Mouse (Mus musculus) urinary bladder, adult 2 months (tissue): ENCODE data around the gene Scd1. TPM values are rescaled to one million over a fixed set of nuclear protein-coding genes. Genes with fewer than 3 reads are reported as not detected.
A peak's percentile ranks its signal among the peaks of the same experiment; 100 is the strongest.

Experiments
- DNase-seq: peaks from one replicate; pipeline ENCODE4 v3.0.0; 2022; ENCODE audit warnings: low spot score
- polyA plus RNA-seq: library from polyadenylated mRNA; depleted of rRNA; stranded (reverse); fragments of >200 nt; gene quantifications from 2 replicates; pipeline ENCODE4 v1.2.3, GENCODE M21; 2012; rRNA removed

The Scd1 gene
- polyA plus RNA-seq, 1 experiment: 197 TPM

DNA sequence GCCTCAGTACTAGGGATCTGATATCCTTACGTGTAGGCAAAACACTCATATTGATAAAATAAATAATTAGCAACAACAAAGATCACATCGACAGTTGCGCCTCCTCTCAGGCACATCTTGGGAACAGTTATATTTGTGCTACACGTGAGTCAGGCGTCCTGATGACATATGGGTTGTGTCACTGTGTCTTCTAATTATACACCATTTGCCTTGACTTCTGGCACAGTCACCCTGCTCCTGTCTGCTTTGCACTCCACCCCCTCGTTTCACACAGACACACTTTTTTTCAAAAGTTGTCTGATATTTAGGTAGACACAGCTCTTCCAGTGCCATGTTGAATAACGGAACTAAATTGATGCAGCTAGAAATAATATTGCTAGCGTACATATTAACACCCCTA lies 43.6 kb downstream of the Scd1 start:
- no peak for DNase-seq

DNA sequence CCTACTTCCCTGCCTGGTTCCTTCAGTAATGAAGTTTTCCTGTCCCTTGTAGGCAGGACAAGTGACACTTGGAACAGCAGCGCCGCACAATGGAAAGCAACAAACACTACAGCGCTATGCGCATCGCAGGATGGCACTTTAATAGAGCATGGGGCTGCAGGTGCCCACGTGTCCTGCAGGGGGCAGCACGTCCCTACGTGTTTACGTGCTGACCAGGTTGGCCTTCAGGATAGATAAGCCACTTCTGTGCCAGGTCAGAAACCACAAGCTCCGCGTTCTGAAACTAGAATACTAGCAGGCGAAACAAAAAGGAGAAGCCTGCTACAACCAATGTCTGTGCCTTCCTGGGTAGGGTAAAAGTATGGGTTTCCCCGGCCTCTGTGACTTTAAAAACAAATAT lies 44.1 kb downstream of the Scd1 start:
- peak; percentile 26 for DNase-seq

GRCm38 (mm10) chr19:44358700-44359099 lies 49.0 kb downstream of the Scd1 start:
- no peak for DNase-seq

- DNase-seq: no peak
Observed at GRCm38 (mm10) chr19:44351756-44352155, 55.9 kb downstream of the Scd1 start.

DNA sequence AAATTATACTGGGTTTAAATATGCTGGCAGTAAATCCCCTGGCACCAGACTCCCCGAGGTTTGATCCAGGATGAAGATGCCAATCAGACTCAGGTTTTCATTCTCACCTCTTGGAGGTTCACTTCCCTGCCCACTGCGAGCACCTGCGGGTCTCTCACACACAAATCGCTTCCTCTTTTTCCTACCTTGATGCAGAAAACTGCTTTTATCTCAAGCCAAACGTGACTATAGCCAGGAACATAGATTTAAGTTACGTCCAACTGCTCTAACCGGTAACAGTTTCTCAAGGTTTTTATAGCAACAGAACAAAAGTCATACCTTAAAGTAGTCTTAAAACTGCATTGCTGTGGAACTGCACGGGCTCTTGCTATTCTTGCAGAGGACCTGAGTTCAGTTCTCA lies 58.0 kb downstream of the Scd1 start:
- no peak for DNase-seq

Other genes with a start within 250 kb of the Scd1 start
- 0.01 TPM in 1 of 2 replicates, not detected in the other for gene Pkd2l1, start 215.4 kb downstream of the Scd1 start, polyA plus RNA-seq
- gene Scd3, start 204.6 kb downstream of the Scd1 start, polyA plus RNA-seq: 0.01 and 0.28 TPM in 2 replicates
- 121 and 151 TPM in 2 replicates for gene Scd2, start 114.2 kb downstream of the Scd1 start, polyA plus RNA-seq
- gene Scd4, start 74.8 kb downstream of the Scd1 start, polyA plus RNA-seq: 0.87 and 1.0 TPM in 2 replicates
- gene Wnt8b, start 85.6 kb upstream of the Scd1 start, polyA plus RNA-seq: 0.01 TPM in 1 of 2 replicates, not detected in the other
- 4.7 and 4.8 TPM in 2 replicates for gene Sec31b, start 138.0 kb upstream of the Scd1 start, polyA plus RNA-seq
- not detected in 2 replicates for gene Gm20538, start 145.0 kb upstream of the Scd1 start, polyA plus RNA-seq
- gene Ndufb8, start 147.6 kb upstream of the Scd1 start, polyA plus RNA-seq: 343 and 393 TPM in 2 replicates
- 17.2 and 18.2 TPM in 2 replicates for gene Hif1an, start 155.0 kb upstream of the Scd1 start, polyA plus RNA-seq